Mouse (Mus musculus): Measurements from ENCODE around the gene Itgb7. TPM values are rescaled to one million over a fixed set of nuclear protein-coding genes. Genes with fewer than 3 reads are reported as not detected.

Itgb7 gene
- total RNA-seq (2023; ENCODE audit: inconsistent age), result 156 to 194 TPM (median 184 TPM) in 4 replicates

DNA sequence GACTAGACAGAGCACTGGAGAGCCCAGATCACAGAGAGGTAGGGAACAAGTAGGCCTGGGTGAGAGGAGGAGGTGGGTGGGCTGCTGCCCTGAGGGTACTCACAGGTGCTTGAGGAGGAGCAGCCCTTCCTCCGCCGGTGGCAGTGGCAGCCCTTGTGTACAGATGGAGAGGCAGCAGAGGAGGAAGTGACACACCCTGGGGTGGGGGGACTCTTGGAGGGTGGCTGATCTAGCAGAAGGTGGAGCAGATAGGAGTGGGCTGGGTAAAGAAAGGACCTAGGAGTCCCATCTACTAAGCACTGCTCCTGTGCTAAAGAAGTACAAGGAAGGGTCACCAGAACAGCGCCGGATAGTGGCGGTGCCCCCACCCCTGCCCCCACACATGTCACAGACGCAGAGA, at the start of gene Itgb7:
Itgb7 (minus strand) TSS at position 197 of the 400 bp plus-strand sequence.

DNA sequence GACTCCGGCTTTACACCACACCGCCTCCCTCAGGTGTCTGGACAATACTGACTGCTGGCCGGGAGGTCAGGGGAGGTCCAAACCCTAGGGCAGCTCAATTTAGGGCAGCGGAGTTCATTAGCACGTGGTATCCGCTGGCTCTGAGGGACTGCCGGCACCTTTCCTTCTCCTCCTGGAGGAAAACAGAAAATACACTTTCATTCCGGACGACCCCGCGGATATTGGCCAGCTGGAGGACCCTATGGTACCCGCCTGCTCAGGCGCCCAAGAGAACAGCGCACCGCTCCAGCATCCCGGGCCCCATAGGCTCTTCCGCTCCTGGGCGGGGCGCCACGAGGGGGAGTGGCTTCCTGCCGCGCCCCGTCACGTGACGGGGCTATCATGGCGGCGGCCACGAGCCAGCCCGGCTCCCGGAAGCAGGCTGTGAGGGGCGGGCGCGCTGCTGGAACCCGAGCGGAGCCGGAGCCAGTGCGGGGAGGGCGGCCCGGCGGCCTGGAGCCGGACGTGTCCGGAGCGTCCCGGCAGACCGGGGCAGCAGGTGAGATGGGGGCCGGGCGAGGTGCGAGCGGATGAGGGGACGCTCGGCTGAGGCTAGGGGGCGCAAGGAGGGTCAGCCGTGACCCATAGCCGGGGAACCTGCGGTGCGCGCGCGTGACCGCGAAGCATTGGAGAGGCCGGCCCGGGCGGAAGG, 47.5 kb upstream of the Itgb7 start, which contains the start of gene Mfsd5:
Mfsd5 (plus strand) TSS at position 363 of the 691 bp plus-strand sequence.

DNA sequence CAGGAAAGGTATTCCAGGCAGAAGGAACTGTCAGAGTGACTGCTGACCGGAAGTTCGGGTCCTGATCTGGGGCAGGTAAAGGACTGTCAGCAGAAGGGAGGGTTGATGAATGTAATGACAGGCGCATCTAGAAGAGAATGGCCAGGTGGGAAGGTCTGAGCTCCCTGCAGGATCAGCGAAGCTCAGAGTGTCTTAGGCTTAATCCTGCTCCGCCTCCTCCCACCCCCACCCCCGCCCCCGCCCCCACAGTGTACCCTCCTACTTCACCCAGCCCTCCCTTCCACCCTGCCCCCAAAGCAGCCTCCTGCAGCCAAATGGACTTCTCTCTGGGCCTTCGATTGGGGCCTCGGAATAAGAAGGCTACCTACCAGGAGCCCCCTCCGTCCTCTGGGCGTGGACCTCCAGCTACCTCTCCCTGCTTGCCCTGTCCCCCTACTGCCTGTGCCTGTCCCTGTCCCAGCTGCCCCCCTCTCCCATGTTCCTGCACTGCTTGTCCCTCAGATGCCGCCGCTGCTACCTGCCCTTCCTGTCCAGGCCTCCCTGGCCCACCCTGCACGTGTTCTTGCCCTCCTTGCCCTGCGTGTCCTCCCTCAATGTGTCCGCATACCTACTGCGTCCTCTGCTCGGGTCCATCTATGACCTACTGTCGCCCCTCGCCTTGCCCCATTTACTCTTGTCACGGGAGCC, 38.7 kb upstream of the Itgb7 start, which contains the start of gene Gm9918:
Gm9918 (plus strand) TSS at position 290 of the 687 bp plus-strand sequence.

DNA sequence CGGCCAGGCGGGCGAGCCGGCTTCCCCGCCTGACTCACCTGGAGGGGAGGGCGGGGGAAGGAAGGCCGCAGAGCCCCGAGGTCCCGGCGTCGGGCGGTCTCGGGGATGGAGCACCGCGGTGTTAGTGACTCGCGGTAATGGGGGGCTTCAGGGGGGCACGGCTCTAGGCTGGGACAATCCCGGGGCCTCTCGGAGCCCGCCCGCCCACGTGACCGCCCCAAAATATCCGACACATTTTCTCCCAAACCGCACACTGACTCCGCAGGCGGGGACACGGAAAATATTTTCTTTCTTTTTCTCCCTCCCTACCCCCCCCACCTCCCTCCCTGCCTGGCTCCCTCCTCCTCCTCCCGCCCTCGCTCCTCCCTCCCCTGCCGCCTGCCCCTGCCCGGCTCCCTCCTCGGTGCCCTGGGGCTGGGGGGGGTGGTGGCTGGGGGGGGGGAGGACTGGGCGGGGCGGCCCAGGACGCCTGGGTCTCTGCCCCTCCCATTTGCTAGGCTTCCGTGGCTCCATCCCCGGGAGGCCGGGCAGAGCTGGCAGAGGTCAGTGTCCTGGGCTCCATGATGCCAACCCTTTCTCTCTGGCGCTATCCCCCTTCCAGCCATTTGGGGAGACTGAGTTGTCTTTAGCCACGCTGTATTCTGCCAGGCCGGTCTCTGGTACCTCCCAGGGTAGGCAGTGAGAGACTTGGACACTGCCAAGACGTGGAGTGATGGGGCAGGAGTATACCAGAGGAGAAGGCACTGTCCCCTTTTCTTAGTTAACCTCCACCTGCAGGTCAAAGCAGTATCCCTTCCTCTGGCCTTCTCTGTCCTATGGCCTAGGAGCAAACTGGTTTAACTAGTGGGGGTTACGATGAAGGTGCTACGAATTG, 25.7 kb upstream of the Itgb7 start, which contains the start of gene Rarg:
Rarg (minus strand) TSS at position 316 of the 874 bp plus-strand sequence.

DNA sequence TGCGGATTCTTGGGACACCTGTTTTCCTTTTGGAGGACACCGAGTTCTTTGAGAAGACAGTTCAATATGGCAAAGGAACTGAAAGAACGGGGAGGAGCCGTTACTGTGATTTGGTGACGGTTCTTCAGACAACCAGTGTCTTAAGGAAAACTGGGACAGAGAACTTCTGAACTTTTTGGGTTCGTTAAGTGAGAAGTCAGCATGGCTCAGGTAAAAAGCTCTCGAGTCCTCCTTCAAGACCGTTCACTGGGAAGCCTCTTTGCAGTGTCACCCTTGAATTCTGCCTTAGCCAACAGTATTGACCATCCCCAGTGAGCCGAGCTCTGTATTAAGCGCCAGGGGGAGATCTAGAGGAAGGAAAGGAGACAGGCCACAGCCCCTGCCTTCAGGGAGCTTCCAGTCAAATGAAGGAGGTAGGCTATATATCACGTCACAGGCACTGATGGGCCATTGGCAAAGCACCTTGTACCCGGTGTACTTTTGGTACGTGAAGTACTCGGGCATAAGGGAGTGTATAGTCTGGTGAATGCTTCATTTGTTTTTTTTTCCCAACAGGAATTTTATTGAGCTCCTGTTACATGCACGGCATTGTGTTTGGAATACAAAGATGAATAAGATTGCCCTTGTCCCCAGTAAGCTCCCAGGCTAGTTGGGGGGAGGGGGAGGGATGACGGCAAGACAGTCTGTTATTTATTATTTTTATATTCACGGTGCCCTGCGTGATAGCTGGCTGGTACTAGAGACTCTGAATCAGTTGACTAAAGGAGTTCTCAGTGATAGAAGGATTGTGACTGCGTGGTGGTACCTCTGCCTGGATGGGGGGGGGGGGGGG, 26.9 kb downstream of the Itgb7 start, which contains the start of gene Csad:
Csad (minus strand) TSS at position 51 of the 832 bp plus-strand sequence.

DNA sequence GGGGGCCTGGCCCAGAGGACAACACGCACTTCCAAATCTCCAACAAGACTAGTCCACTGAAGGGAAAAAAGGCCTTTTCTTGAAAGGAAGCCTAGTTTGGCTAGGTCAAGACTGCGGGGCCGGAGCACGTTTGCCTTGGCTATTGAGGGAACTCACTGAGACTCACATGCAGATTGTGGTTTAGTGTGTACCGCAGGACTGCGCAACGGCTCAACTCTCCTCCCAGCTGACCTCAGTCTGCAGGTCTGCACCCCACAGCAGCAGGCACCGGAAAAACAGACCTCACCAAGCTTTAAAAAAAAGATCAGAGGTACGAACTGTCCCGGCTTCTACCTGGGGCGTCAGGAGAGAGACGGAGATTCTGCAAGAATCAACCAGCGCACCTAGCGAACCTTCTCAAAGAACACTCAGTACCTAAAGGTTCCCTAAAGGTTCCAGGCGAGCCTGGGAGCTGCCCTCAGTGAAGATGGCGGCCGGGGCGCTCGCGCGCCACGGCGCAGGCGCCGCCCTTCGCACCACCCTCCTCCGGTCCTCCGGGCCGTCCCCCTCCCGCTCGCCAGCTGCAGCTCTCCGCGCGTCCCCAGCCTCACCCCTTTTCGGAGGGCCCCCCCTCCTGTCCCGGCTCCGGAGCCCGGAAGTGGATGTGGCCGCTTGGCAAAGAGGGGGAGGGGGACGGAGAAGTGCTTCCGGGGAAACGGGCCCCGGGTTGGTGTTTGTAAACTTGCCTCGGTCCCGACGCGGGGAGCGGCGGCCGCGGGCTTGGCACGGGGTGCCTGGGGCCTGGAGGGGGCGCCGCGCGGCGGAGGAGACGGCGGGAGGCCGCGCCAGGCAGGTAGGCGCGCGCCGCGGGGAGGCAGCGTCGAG, 28.5 kb downstream of the Itgb7 start, which contains the start of gene Zfp740:
Zfp740 (plus strand) TSS at position 279 of the 864 bp plus-strand sequence.

Other genes starting within 250 kb of the Itgb7 start
- gene Krt8, start 227.5 kb downstream of the Itgb7 start, total RNA-seq (2023; ENCODE audit: inconsistent age), result not detected in 4 replicates
- 0.48 TPM in 1 of 4 replicates, not detected in the others for gene Krt18, start 203.8 kb downstream of the Itgb7 start, total RNA-seq (2023; ENCODE audit: inconsistent age)
- gene Eif4b, start 158.2 kb downstream of the Itgb7 start, total RNA-seq (2023; ENCODE audit: inconsistent age), result 229 to 248 TPM (median 239 TPM) in 4 replicates
- 0.32 to 1.5 TPM (median 0.75 TPM) in 4 replicates for gene Tns2, start 131.5 kb downstream of the Itgb7 start, total RNA-seq (2023; ENCODE audit: inconsistent age)
- gene Spryd3, start 95.7 kb downstream of the Itgb7 start, total RNA-seq (2023; ENCODE audit: inconsistent age), result 32.5 to 42.3 TPM (median 36.8 TPM) in 4 replicates
- 0.45 to 0.96 TPM (median 0.67 TPM) in 3 of 4 replicates, not detected in the other for gene Igfbp6, start 87.6 kb downstream of the Itgb7 start, total RNA-seq (2023; ENCODE audit: inconsistent age)
- 0.32 to 0.39 TPM in 2 of 4 replicates, not detected in the others for gene Soat2, start 81.4 kb downstream of the Itgb7 start, total RNA-seq (2023; ENCODE audit: inconsistent age)
- gene Zfp740, start 28.7 kb downstream of the Itgb7 start, total RNA-seq (2023; ENCODE audit: inconsistent age), result 124 to 135 TPM (median 129 TPM) in 4 replicates
- 25.7 to 32.5 TPM (median 28.9 TPM) in 4 replicates for gene Csad, start 27.2 kb downstream of the Itgb7 start, total RNA-seq (2023; ENCODE audit: inconsistent age)
- 0.18 to 0.48 TPM (median 0.30 TPM) in 4 replicates for gene Rarg, start 25.6 kb upstream of the Itgb7 start, total RNA-seq (2023; ENCODE audit: inconsistent age)
- not detected in 4 replicates for gene Gm9918, start 38.6 kb upstream of the Itgb7 start, total RNA-seq (2023; ENCODE audit: inconsistent age)
- 29.3 to 35.7 TPM (median 32.0 TPM) in 4 replicates for gene Mfsd5, start 47.5 kb upstream of the Itgb7 start, total RNA-seq (2023; ENCODE audit: inconsistent age)
- gene Espl1, start 64.3 kb upstream of the Itgb7 start, total RNA-seq (2023; ENCODE audit: inconsistent age), result 1.1 to 3.4 TPM (median 1.9 TPM) in 4 replicates
- gene Pfdn5, start 94.2 kb upstream of the Itgb7 start, total RNA-seq (2023; ENCODE audit: inconsistent age), result 474 to 547 TPM (median 525 TPM) in 4 replicates
- 45.9 to 63.6 TPM (median 58.0 TPM) in 4 replicates for gene Myg1, start 99.8 kb upstream of the Itgb7 start, total RNA-seq (2023; ENCODE audit: inconsistent age)
- 60.2 to 71.7 TPM (median 65.2 TPM) in 4 replicates for gene Aaas, start 118.8 kb upstream of the Itgb7 start, total RNA-seq (2023; ENCODE audit: inconsistent age)
- not detected in 4 replicates for gene Sp7, start 135.2 kb upstream of the Itgb7 start, total RNA-seq (2023; ENCODE audit: inconsistent age)
- 147 to 196 TPM (median 158 TPM) in 4 replicates for gene Sp1, start 174.2 kb upstream of the Itgb7 start, total RNA-seq (2023; ENCODE audit: inconsistent age)
- 0.29 to 4.4 TPM (median 2.5 TPM) in 4 replicates for gene Amhr2, start 213.4 kb upstream of the Itgb7 start, total RNA-seq (2023; ENCODE audit: inconsistent age)
- gene Prr13, start 227.1 kb upstream of the Itgb7 start, total RNA-seq (2023; ENCODE audit: inconsistent age), result 93.8 to 109 TPM (median 102 TPM) in 4 replicates
- gene Pcbp2, start 238.6 kb upstream of the Itgb7 start, total RNA-seq (2023; ENCODE audit: inconsistent age), result 695 to 793 TPM (median 756 TPM) in 4 replicates

Data from B cell, adult (primary cell).